Mouse (Mus musculus): ENCODE measurements around the gene Slc25a13. TPM values are rescaled to one million over a fixed set of nuclear protein-coding genes. Genes with fewer than 3 reads are reported as not detected.

The Slc25a13 gene
- polyA plus RNA-seq, 1 experiment from 2014 or later: 55.4 TPM

DNA sequence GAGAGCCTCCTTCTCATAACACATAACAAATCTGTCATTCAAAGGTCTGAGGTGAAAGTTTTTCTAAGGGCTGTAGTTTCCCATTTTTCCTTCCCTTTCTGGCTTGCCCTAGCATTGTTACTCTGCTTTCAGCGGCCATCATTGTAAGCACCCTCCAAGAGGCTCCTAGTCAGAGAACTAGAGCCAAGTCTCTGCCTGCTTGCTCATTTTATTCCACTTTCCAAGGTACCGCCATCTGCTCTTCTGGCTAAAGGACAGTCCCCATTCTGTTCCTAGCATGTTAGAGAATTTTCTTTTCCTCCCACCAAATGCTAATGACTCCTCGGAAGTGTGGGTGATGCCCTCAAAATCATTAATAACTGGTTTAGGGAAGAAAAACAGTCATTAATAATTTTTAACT lies 214.9 kb downstream of the Slc25a13 start:
- H3K4me1 ChIP-seq (replicated peaks; ENCODE audit: control insufficient read depth, insufficient read depth, low read length): no peaks in the 10 kb centered on the region
- H3K9ac ChIP-seq (ENCODE audit: low read depth, low read length): no peak overlapping the region
- H3K9me3 ChIP-seq (ENCODE audit: control insufficient read depth, low read length): no peaks in the 10 kb centered on the region
- 78% methylated on average over 3 of the region's 3 CpGs for WGBS
- no peak overlapping the region for H3K4me2 ChIP-seq
- no peak for ATAC-seq (replicated peaks; ENCODE audit: low FRiP score)
- no peak overlapping the region for H3K27ac ChIP-seq (ENCODE audit: low read depth, low read length)
- H3K27me3 ChIP-seq (replicated peaks; ENCODE audit: control insufficient read depth, insufficient read depth, low read length): no peaks in the 10 kb centered on the region
- no peaks in the 10 kb centered on the region for H3K36me3 ChIP-seq (ENCODE audit: control insufficient read depth, insufficient read depth, low read length)
- no peak for DNase-seq (ENCODE audit: low spot score)
- no peak overlapping the region for H3K4me3 ChIP-seq (ENCODE audit: low read depth, low read length)

- DNase-seq (ENCODE audit: low spot score) (no peak), ATAC-seq (replicated peaks; ENCODE audit: low FRiP score) (no peak)
- 68% methylated on average over 6 of the region's 6 CpGs for WGBS
- H3K4me3 ChIP-seq (ENCODE audit: low read depth, low read length): no peak overlapping the region
- no peak overlapping the region for H3K27ac ChIP-seq (ENCODE audit: low read depth, low read length)
- no peaks in the 10 kb centered on the region for H3K4me1 ChIP-seq (replicated peaks; ENCODE audit: control insufficient read depth, insufficient read depth, low read length)
- no peak overlapping the region for H3K9ac ChIP-seq (ENCODE audit: low read depth, low read length)
- no peaks in the 10 kb centered on the region for H3K9me3 ChIP-seq (ENCODE audit: control insufficient read depth, low read length)
- H3K4me2 ChIP-seq: no peak overlapping the region
- H3K27me3 ChIP-seq (replicated peaks; ENCODE audit: control insufficient read depth, insufficient read depth, low read length): no peaks in the 10 kb centered on the region
- H3K36me3 ChIP-seq (ENCODE audit: control insufficient read depth, insufficient read depth, low read length): no peaks in the 10 kb centered on the region
Observed at GRCm38 (mm10) chr6:5997535-5997934, 219.4 kb downstream of the Slc25a13 start.

- Histone ChIP-seq H3K9me3 (ENCODE audit: control insufficient read depth, low read length) (no peaks in the 10 kb centered on the region), H3K36me3 (ENCODE audit: control insufficient read depth, insufficient read depth, low read length) (no peaks in the 10 kb centered on the region), H3K27ac (ENCODE audit: low read depth, low read length) (no peak overlapping the region), H3K27me3 (replicated peaks; ENCODE audit: control insufficient read depth, insufficient read depth, low read length) (no peaks in the 10 kb centered on the region), H3K4me3 (ENCODE audit: low read depth, low read length) (no peak overlapping the region), H3K4me2 (no peak overlapping the region), H3K9ac (ENCODE audit: low read depth, low read length) (no peak overlapping the region), H3K4me1 (replicated peaks; ENCODE audit: control insufficient read depth, insufficient read depth, low read length) (no peaks in the 10 kb centered on the region)
- ATAC-seq (replicated peaks; ENCODE audit: low FRiP score) (no peak), DNase-seq (ENCODE audit: low spot score) (no peak)
- 66% methylated on average over 7 of the region's 7 CpGs for WGBS
Observed at GRCm38 (mm10) chr6:5993056-5993455, 223.9 kb downstream of the Slc25a13 start.

DNA sequence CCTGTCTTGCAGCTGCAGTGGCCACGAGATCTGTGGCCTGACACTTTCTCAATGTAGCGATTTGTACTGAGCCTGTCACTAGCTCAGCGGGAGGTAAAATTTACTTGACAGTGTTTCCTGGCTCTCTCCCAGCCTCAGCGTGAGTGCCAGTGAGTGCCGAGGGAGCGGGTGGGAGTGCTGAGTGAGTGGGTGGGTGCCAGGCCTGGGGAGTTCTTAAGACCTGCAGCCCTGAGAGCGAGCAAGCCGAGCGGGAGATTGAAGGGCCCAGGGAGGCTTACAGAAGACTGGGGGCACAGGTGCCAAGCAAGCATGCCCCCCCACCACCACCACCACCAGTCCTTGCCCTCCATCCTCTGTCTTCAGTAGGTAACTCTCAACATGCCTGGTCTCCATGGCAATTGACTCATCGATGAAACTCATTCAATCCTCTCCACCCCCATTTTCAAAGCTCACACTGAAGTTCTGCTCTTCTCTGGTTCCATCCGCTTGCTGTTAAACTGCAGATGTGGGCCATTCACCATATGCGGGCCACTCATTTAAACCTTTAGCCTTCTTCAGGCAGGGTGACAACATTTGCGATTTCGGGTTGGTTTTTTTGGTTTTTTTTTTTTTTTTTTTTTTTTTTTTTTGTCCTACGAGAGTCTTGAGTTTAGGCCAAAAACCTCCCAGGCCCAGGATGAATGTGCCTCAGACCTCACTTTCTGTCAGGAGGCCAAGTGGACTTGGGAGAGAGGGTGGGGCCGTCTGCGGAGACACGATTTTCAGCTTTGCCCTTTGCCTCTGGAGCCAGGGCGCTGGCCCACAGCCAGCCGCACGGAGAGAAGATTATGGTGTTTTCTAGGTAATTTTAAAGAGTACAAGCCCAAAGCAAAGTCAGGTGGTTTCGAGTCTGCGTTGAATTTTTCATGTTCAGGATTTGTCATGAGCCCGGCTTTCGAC lies 224.9 kb downstream of the Slc25a13 start:
- H3K36me3 ChIP-seq (ENCODE audit: control insufficient read depth, insufficient read depth, low read length): no peaks in the 10 kb centered on the region
- H3K4me1 ChIP-seq (replicated peaks; ENCODE audit: control insufficient read depth, insufficient read depth, low read length): no peaks in the 10 kb centered on the region
- no peak for DNase-seq (ENCODE audit: low spot score)
- 64% methylated on average over 25 of the region's 25 CpGs for WGBS
- H3K27me3 ChIP-seq (replicated peaks; ENCODE audit: control insufficient read depth, insufficient read depth, low read length): no peaks in the 10 kb centered on the region
- no peak overlapping the region for H3K9ac ChIP-seq (ENCODE audit: low read depth, low read length)
- ATAC-seq (replicated peaks; ENCODE audit: low FRiP score): no peak
- no peak overlapping the region for H3K4me3 ChIP-seq (ENCODE audit: low read depth, low read length)
- H3K9me3 ChIP-seq (ENCODE audit: control insufficient read depth, low read length): no peaks in the 10 kb centered on the region
- no peak overlapping the region for H3K4me2 ChIP-seq
- no peak overlapping the region for H3K27ac ChIP-seq (ENCODE audit: low read depth, low read length)

DNA sequence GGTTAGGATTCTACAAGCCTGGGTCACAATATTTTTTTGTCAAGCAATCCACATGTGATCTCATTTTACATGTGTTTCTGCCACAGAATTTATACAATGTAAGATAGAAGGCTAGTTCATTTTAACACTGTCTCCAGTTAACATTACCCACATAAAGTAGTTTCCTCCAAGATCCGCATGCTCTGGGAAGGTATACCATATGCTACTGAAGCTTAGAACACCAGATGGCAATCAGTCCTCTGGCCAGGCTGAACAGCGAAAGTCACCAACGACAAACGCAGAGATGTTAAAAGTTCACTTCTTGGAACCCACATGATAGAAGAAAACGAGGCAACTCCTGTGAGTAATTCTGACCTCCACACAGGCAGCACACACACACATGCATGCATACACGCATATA lies 225.7 kb downstream of the Slc25a13 start:
- H3K9me3 ChIP-seq (ENCODE audit: control insufficient read depth, low read length): no peaks in the 10 kb centered on the region
- no peaks in the 10 kb centered on the region for H3K36me3 ChIP-seq (ENCODE audit: control insufficient read depth, insufficient read depth, low read length)
- H3K4me2 ChIP-seq: no peak overlapping the region
- ATAC-seq (replicated peaks; ENCODE audit: low FRiP score) (no peak), DNase-seq (ENCODE audit: low spot score) (no peak)
- no peak overlapping the region for H3K27ac ChIP-seq (ENCODE audit: low read depth, low read length)
- H3K4me3 ChIP-seq (ENCODE audit: low read depth, low read length): no peak overlapping the region
- H3K4me1 ChIP-seq (replicated peaks; ENCODE audit: control insufficient read depth, insufficient read depth, low read length): no peaks in the 10 kb centered on the region
- H3K9ac ChIP-seq (ENCODE audit: low read depth, low read length): no peak overlapping the region
- WGBS: 80% methylated on average over 6 of the region's 6 CpGs
- H3K27me3 ChIP-seq (replicated peaks; ENCODE audit: control insufficient read depth, insufficient read depth, low read length): no peaks in the 10 kb centered on the region
